Mouse (Mus musculus): ENCODE measurements around the gene Nckap5.

- TF ChIP-seq POLR2A (IDR thresholded peaks at IDR 0.05; ENCODE audit: insufficient read length, low read depth) (no peak), MYOG (IDR thresholded peaks at IDR 0.05; ENCODE audit: control insufficient read depth in 1 of 3, insufficient read depth in 1 of 3, insufficient read length in 2 of 3, low read depth in 2 of 3) (no peak), POLR2AphosphoS2 (IDR thresholded peaks at IDR 0.05; ENCODE audit: insufficient read length, low read depth) (no peak), E2F4 (IDR thresholded peaks at IDR 0.05; ENCODE audit: insufficient read depth) (no peak), MAX (IDR thresholded peaks at IDR 0.05; ENCODE audit: low read depth) (no peak), REST (IDR thresholded peaks at IDR 0.05; ENCODE audit: insufficient read depth, insufficient read length) (no peak), MYOD1 (IDR thresholded peaks at IDR 0.05; ENCODE audit: control insufficient read depth in 1 of 3, insufficient read length in 2 of 3, low read depth in 2 of 3) (no peak), TCF12 (IDR thresholded peaks at IDR 0.05; ENCODE audit: insufficient read depth, poor library complexity, severe bottlenecking) (no peak)
Measured at GRCm38 (mm10) chr1:126432285-126432684, 398.3 kb downstream of the Nckap5 start.

Data from myocyte (in vitro differentiated cells).